Mouse (Mus musculus): ENCODE measurements around the gene Calm2. TPM values are rescaled to one million over a fixed set of nuclear protein-coding genes. Genes with fewer than 3 reads are reported as not detected.
A peak's percentile ranks its signal among the peaks of the same experiment; 100 is the strongest.

The Calm2 gene
- polyA plus RNA-seq, 1 experiment from 2014 or later: 3,386 TPM

GRCm38 (mm10) chr17:87473736-87474500 lies 27.2 kb upstream of the Calm2 start:
- H3K36me3 ChIP-seq: no peaks in the 10 kb centered on the region
- peak; percentile 72 for ATAC-seq (ENCODE audit: low FRiP score)
- WGBS: 0% methylated on average over 23 of the region's 23 CpGs
- H3K9me3 ChIP-seq (replicated peaks): no peaks in the 10 kb centered on the region
- H3K4me1 ChIP-seq: peaks cover 35% of the 10 kb centered on the region
- H3K9ac ChIP-seq (replicated peaks): peak overlapping the region; percentile 37
- H3K27ac ChIP-seq (replicated peaks): peak overlapping the region; percentile 76
- H3K27me3 ChIP-seq (replicated peaks): no peaks in the 10 kb centered on the region
- peak overlapping the region; percentile 63 for H3K4me2 ChIP-seq
- H3K4me3 ChIP-seq (replicated peaks): peak overlapping the region; percentile 29

DNA sequence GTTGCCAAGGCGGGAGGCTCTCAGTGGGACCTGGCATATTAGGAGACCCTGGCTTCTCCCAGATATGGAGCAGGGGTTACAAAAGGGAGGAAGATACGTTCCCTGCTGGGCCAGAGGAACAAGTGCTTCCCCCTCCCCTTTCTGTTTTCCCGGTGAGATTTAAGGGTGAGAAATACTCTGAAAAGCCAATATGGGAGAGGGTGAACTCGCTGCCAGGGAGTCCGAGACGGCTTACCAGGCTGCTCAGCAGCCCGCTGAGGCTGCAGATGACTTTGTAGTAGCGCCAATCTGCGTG lies 26.7 kb upstream of the Calm2 start:
- ATAC-seq (ENCODE audit: low FRiP score): peak; percentile 6; the same call in 1 of the 2 replicates
- Histone ChIP-seq H3K9me3 (replicated peaks) (no peaks in the 10 kb centered on the region), H3K9ac (replicated peaks) (peak overlapping the region; percentile 37), H3K36me3 (no peaks in the 10 kb centered on the region), H3K4me1 (peaks cover 31% of the 10 kb centered on the region), H3K27ac (replicated peaks) (peak overlapping the region; percentile 76), H3K4me2 (peak overlapping the region; percentile 63), H3K27me3 (replicated peaks) (no peaks in the 10 kb centered on the region), H3K4me3 (replicated peaks) (peak overlapping the region; percentile 29)
- WGBS: 8% methylated on average over 9 of the region's 9 CpGs

GRCm38 (mm10) chr17:87472879-87473278 lies 26.1 kb upstream of the Calm2 start:
- peak overlapping the region; percentile 63 for H3K4me2 ChIP-seq

GRCm38 (mm10) chr17:87471661-87472060 lies 24.9 kb upstream of the Calm2 start:
- Histone ChIP-seq H3K27me3 (replicated peaks) (no peaks in the 10 kb centered on the region), H3K4me3 (replicated peaks) (no peak overlapping the region), H3K27ac (replicated peaks) (no peak overlapping the region), H3K36me3 (no peaks in the 10 kb centered on the region), H3K9ac (replicated peaks) (no peak overlapping the region), H3K4me2 (no peak overlapping the region), H3K9me3 (replicated peaks) (no peaks in the 10 kb centered on the region), H3K4me1 (peaks cover 27% of the 10 kb centered on the region)
- WGBS: 60% methylated on average over 6 of the region's 6 CpGs
- no peak for ATAC-seq (ENCODE audit: low FRiP score)

More at GRCm38 (mm10) chr17:87472879-87473278, 26.1 kb upstream of the Calm2 start:
- Histone ChIP-seq H3K27ac (replicated peaks) (peak overlapping the region; percentile 76; the same call in 1 of the 2 replicates), H3K27me3 (replicated peaks) (no peaks in the 10 kb centered on the region), H3K36me3 (no peaks in the 10 kb centered on the region), H3K4me3 (replicated peaks) (no peak overlapping the region), H3K9me3 (replicated peaks) (no peaks in the 10 kb centered on the region), H3K4me1 (peaks cover 31% of the 10 kb centered on the region), H3K9ac (replicated peaks) (no peak overlapping the region)
- 59% methylated on average over 10 of the region's 10 CpGs for WGBS
- ATAC-seq (ENCODE audit: low FRiP score): no peak

GRCm38 (mm10) chr17:87470797-87471196 lies 24.1 kb upstream of the Calm2 start:
- no peak for ATAC-seq (ENCODE audit: low FRiP score)
- Histone ChIP-seq H3K9me3 (replicated peaks) (no peaks in the 10 kb centered on the region), H3K9ac (replicated peaks) (no peak overlapping the region), H3K27ac (replicated peaks) (no peak overlapping the region), H3K4me1 (peaks cover 27% of the 10 kb centered on the region), H3K4me3 (replicated peaks) (no peak overlapping the region), H3K27me3 (replicated peaks) (no peaks in the 10 kb centered on the region), H3K4me2 (no peak overlapping the region), H3K36me3 (no peaks in the 10 kb centered on the region)
- 79% methylated on average over 8 of the region's 8 CpGs for WGBS

DNA sequence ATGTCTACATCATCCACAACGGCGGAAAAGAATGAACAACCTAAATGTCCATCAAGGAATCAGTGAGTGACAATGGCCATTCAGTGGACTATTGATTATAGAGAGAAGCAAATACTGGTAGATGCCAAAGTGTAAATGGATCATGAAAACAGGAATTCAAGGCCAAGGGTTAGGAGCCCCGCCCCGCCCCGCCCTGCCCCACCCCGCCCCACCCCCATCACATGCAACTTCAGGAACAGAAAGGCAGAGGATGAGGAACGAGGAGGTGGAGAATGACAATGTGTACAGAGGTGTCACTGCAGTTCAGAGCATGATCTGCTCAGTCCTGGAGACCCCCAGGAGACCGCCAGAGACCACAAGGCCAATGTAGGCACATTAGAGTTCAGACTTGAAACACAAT lies 23.5 kb upstream of the Calm2 start:
- 64% methylated on average over 8 of the region's 8 CpGs for WGBS

GRCm38 (mm10) chr17:87469428-87469827 lies 22.7 kb upstream of the Calm2 start:
- Histone ChIP-seq H3K36me3 (no peaks in the 10 kb centered on the region), H3K4me3 (replicated peaks) (no peak overlapping the region), H3K27ac (replicated peaks) (no peak overlapping the region), H3K4me2 (no peak overlapping the region), H3K27me3 (replicated peaks) (no peaks in the 10 kb centered on the region), H3K9ac (replicated peaks) (no peak overlapping the region), H3K4me1 (peaks cover 17% of the 10 kb centered on the region), H3K9me3 (replicated peaks) (no peaks in the 10 kb centered on the region)
- 85% methylated on average over 8 of the region's 8 CpGs for whole genome bisulfite sequencing
- no peak for ATAC-seq (ENCODE audit: low FRiP score)

More for the DNA sequence above, 23.5 kb upstream of the Calm2 start:
- H3K27ac ChIP-seq (replicated peaks): no peak overlapping the region
- ATAC-seq (ENCODE audit: low FRiP score): no peak
- H3K4me3 ChIP-seq (replicated peaks): no peak overlapping the region
- no peak overlapping the region for H3K9ac ChIP-seq (replicated peaks)
- no peaks in the 10 kb centered on the region for H3K9me3 ChIP-seq (replicated peaks)
- H3K4me1 ChIP-seq: peaks cover 25% of the 10 kb centered on the region
- no peak overlapping the region for H3K4me2 ChIP-seq
- H3K27me3 ChIP-seq (replicated peaks): no peaks in the 10 kb centered on the region
- no peaks in the 10 kb centered on the region for H3K36me3 ChIP-seq

DNA sequence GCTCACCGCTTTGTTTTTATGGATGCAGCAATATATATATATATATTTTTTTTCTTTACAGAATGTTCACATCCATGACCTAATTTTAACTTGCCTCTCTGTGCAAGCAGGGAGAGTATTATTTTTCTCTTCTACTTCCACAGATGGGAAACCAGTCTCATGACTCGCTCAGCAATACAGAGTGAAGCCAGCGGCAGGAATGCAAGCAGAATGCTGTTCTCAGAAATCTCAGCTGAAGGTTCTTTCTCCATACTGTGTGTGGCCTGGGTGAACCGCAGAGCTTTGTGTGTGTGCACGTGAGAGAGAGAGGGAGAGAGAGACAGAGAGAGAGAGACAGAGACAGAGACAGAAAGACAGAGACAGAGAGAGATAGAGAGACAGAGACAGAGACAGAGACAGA lies 21.9 kb upstream of the Calm2 start:
- Histone ChIP-seq H3K4me1 (peaks cover 8% of the 10 kb centered on the region), H3K9me3 (replicated peaks) (no peaks in the 10 kb centered on the region), H3K4me3 (replicated peaks) (no peak overlapping the region), H3K27me3 (replicated peaks) (no peaks in the 10 kb centered on the region), H3K9ac (replicated peaks) (no peak overlapping the region), H3K27ac (replicated peaks) (no peak overlapping the region), H3K4me2 (no peak overlapping the region), H3K36me3 (no peaks in the 10 kb centered on the region)
- no peak for ATAC-seq (ENCODE audit: low FRiP score)
- WGBS: 77% methylated on average over 5 of the region's 5 CpGs

DNA sequence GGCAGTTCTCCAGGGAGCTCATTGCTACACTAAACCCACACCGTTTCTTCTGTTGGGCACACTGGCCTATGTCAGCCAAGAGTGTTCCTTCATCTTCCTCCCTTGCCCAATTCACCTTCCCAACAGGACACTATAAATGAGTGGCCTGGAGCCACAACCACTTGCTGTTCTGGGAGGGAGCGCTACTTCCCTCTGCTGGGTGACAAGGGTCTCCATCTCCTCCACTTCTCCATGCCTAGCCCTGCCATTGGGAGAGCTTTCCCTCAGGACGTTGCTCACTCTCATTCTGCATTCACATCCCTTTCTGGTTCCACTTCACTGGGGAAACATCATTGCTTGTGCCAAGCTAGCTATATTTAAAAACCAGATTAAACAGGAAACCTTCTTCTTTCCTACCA lies 14.8 kb upstream of the Calm2 start:
- no peak for ATAC-seq (ENCODE audit: low FRiP score)
- Histone ChIP-seq H3K36me3 (no peaks in the 10 kb centered on the region), H3K4me2 (peak overlapping the region; percentile 40; the same call in 1 of the 2 replicates), H3K9me3 (replicated peaks) (no peaks in the 10 kb centered on the region), H3K4me3 (replicated peaks) (no peak overlapping the region), H3K9ac (replicated peaks) (no peak overlapping the region), H3K27ac (replicated peaks) (peak overlapping the region; percentile 77; the same call in 1 of the 2 replicates), H3K27me3 (replicated peaks) (no peaks in the 10 kb centered on the region), H3K4me1 (peaks cover 49% of the 10 kb centered on the region)
- WGBS: 30% methylated on average over 3 of the region's 3 CpGs

- WGBS: 20% methylated on average over 17 of the region's 17 CpGs
- no peak overlapping the region for H3K9ac ChIP-seq (replicated peaks)
- no peak overlapping the region for H3K4me3 ChIP-seq (replicated peaks)
- no peaks in the 10 kb centered on the region for H3K9me3 ChIP-seq (replicated peaks)
- peaks cover 49% of the 10 kb centered on the region for H3K4me1 ChIP-seq
- peak overlapping the region; percentile 77 for H3K27ac ChIP-seq (replicated peaks)
- no peaks in the 10 kb centered on the region for H3K27me3 ChIP-seq (replicated peaks)
- H3K4me2 ChIP-seq: peak overlapping the region; percentile 40
- no peaks in the 10 kb centered on the region for H3K36me3 ChIP-seq
- ATAC-seq (ENCODE audit: low FRiP score): no peak; the same call in 1 of the 2 replicates
Observed at GRCm38 (mm10) chr17:87460669-87461498, 14.1 kb upstream of the Calm2 start.

DNA sequence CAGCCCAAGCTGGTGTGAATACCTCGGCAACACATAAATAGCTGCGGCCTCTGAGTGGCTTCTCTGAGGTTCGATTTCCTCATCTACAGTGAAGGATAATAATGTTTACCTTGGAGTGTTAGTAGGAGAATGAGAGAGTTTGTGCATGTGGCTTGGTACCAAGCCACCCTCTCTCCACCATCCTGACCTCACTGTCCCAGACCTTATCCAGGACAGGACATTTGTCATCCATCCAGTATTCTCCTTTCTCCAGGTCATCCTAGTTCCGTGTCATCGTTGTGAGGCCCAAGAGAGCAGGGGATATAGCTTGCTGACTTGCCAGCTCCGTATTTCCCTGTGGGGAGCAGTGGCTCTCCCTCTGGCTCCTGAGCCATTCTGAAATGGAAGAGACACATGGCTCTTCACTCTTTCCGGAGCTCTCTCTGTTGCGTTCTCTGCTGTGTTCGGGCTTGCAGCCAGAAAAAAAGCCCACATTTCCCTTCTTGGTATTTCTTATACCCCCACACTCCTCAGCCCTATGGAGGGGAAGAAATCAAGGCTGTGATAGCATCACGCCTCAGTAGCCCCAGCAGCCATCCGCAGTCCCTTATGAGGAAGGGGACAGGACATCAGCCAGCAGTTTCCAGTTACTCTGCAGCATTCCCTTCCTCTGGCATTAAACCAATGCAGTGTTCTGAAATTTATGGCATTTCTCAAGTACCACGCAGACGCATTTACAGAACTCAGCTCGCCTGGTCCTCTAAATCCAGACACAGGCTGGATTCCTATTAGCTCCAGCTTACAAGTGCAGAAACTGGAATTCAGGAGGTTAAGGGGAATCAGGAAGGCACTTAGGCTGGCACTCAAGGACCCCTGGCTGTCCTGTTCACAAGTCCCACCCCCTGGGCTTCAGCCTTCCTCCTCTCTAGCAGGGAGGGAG lies 13.3 kb upstream of the Calm2 start:
- H3K4me3 ChIP-seq (replicated peaks): no peak overlapping the region
- H3K27ac ChIP-seq (replicated peaks): peak overlapping the region; percentile 77
- WGBS: 7% methylated on average over 14 of the region's 14 CpGs
- H3K4me1 ChIP-seq: peaks cover 49% of the 10 kb centered on the region
- no peaks in the 10 kb centered on the region for H3K27me3 ChIP-seq (replicated peaks)
- H3K9ac ChIP-seq (replicated peaks): no peak overlapping the region
- no peaks in the 10 kb centered on the region for H3K36me3 ChIP-seq
- ATAC-seq (ENCODE audit: low FRiP score): peak; percentile 51
- peak overlapping the region; percentile 40 for H3K4me2 ChIP-seq
- no peaks in the 10 kb centered on the region for H3K9me3 ChIP-seq (replicated peaks)
